Mouse (Mus musculus) neural tube, embryonic 15.5 days (tissue): ENCODE results near the gene Tpx2. TPM values are rescaled to one million over a fixed set of nuclear protein-coding genes. Genes with fewer than 3 reads are reported as not detected.

Experiments
- ATAC-seq: fragments of 200-750 bp; cut with Nextera tagmentation; 2 replicates; pipeline ENCODE4 v1.8.0; 2017; ENCODE audit warnings: mild to moderate bottlenecking, moderate TSS enrichment, moderate library complexity; ENCODE audit not compliant: low FRiP score
- H3K27ac ChIP-seq: fragments of 300-500 bp; sonication (generic); replicated peaks from 2 replicates; pipeline ENCODE4 v1.5.1; 2015; ENCODE audit warnings: mild to moderate bottlenecking, inconsistent platforms
- H3K27me3 ChIP-seq: fragments of 300-500 bp; sonication (generic); replicated peaks from 2 replicates; pipeline ENCODE4 v1.6.1; 2015; ENCODE audit warnings: inconsistent platforms
- H3K36me3 ChIP-seq: fragments of 300-500 bp; sonication (generic); 2 replicates; pipeline ENCODE4 v1.6.1; 2015; ENCODE audit warnings: inconsistent platforms
- H3K4me1 ChIP-seq: fragments of 300-500 bp; sonication (generic); 2 replicates; pipeline ENCODE4 v1.6.1; 2015; ENCODE audit warnings: inconsistent platforms
- H3K4me2 ChIP-seq: fragments of 300-500 bp; sonication (generic); 2 replicates; pipeline ENCODE4 v1.6.1; 2015; ENCODE audit warnings: inconsistent platforms, mild to moderate bottlenecking, moderate library complexity
- H3K4me3 ChIP-seq: fragments of 300-500 bp; sonication (generic); replicated peaks from 2 replicates; pipeline ENCODE4 v1.5.1; 2015; ENCODE audit warnings: mild to moderate bottlenecking, inconsistent platforms
- H3K9ac ChIP-seq: fragments of 300-500 bp; sonication (generic); replicated peaks from 2 replicates; pipeline ENCODE4 v1.6.1; 2015; ENCODE audit warnings: mild to moderate bottlenecking, inconsistent platforms
- H3K9me3 ChIP-seq: fragments of 300-500 bp; sonication (generic); replicated peaks from 2 replicates; pipeline ENCODE4 v1.6.1; 2016; ENCODE audit warnings: inconsistent platforms
- WGBS: fragments of 180-500 bp; shearing (Covaris S2); methylation state at CpG from one replicate; pipeline ENCODE4 v1.1.7; 2015; ENCODE audit warnings: mixed read lengths; 5-methylcytosine and 5-hydroxymethylcytosine counted together
- polyA plus RNA-seq: library from polyadenylated mRNA; unstranded; fragments of >200 nt; fragmentation: Nextera tagmentation; extraction: Ambion mirVana; gene quantifications from 2 replicates; pipeline ENCODE4 v1.2.1, GENCODE M21; 2015

Tpx2 gene
- polyA plus RNA-seq, 1 experiment from 2014 or later = 11.1 TPM

- Histone ChIP-seq H3K27me3 (no peaks in the 10 kb centered on the region), H3K9ac (no peak overlapping the region), H3K9me3 (no peaks in the 10 kb centered on the region), H3K4me2 (no peak overlapping the region), H3K4me3 (no peak overlapping the region), H3K4me1 (no peaks in the 10 kb centered on the region), H3K27ac (no peak overlapping the region), H3K36me3 (no peaks in the 10 kb centered on the region)
- no peak for ATAC-seq
- WGBS = 85% methylated on average over 5 of the region's 5 CpGs
These were observed 76.8 kb downstream of the Tpx2 start for GRCm38 (mm10) chr2:152924543-152924942.

GRCm38 (mm10) chr2:152925189-152925872 lies 77.6 kb downstream of the Tpx2 start:
- H3K27ac ChIP-seq = no peak overlapping the region
- no peaks in the 10 kb centered on the region for H3K27me3 ChIP-seq
- no peaks in the 10 kb centered on the region for H3K36me3 ChIP-seq
- no peak overlapping the region for H3K9ac ChIP-seq
- no peaks in the 10 kb centered on the region for H3K4me1 ChIP-seq
- WGBS = 67% methylated on average over 11 of the region's 11 CpGs
- no peaks in the 10 kb centered on the region for H3K9me3 ChIP-seq
- H3K4me3 ChIP-seq = no peak overlapping the region
- H3K4me2 ChIP-seq = no peak overlapping the region
- no peak for ATAC-seq

DNA sequence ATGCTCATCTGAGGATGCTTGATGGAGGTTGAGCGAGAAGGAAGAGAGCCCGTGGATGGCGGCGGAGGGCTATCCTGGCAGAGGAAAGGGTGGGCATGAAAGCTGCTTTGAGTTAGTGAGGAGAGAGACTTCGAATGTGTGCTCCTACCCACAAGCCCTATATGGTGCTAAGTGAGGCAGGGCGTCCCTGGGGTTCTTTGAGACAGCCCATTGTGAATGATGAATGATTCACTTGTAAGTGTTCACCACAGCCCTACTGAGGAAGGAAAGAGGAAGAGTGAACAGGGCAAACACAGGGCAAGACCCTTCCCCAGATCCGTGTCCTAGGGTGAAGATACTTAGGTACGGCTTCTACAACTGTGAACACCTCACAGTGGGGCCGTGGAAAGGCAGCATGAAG lies 79.1 kb downstream of the Tpx2 start:
- Histone ChIP-seq H3K4me1 (no peaks in the 10 kb centered on the region), H3K27ac (no peak overlapping the region), H3K9ac (no peak overlapping the region), H3K4me2 (no peak overlapping the region), H3K9me3 (no peaks in the 10 kb centered on the region), H3K4me3 (no peak overlapping the region), H3K27me3 (no peaks in the 10 kb centered on the region), H3K36me3 (no peaks in the 10 kb centered on the region)
- 77% methylated on average over 9 of the region's 9 CpGs for WGBS
- ATAC-seq = no peak

- no peaks in the 10 kb centered on the region for H3K4me1 ChIP-seq
- no peak for ATAC-seq
- 72% methylated on average over 5 of the region's 5 CpGs for WGBS
These were observed 79.6 kb downstream of the Tpx2 start for GRCm38 (mm10) chr2:152927371-152927770.

DNA sequence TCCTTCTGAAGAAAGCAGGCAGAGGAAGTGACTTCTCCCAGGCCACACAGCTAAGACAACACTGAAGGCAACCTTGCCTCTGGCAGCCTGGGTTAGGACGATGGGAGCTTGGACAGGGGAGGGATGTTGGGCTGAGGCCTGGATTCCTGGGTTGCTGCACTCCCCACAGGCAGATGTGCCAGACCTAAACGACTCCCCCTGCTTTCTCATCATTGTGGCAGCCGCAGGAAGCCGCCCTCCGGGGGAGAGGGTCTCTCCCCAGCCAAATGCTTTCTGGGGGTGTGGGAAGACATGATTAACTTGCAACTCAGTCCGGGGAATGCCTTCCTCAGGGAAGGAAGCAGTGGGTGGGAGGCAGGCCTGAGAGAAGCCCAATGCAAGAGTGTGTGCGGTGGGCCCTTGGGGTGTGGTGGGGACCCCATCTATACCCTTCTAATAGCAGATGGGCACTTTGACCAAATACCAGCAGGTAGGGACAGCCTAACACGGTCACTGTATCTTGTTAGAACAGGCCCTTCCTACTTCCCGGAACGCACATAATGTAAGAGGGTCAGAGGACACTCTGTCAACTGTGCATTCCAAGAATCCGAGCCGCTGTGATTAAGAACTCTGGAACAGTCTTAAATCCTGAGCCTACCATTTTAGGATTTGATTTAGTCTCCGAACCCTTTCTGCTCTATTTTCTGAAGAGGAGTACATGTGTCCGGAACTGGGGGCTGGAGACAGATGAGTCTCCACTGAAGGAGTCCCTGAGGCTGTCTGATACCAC lies 80.6 kb downstream of the Tpx2 start:
- Histone ChIP-seq H3K4me2 (no peak overlapping the region), H3K36me3 (no peaks in the 10 kb centered on the region), H3K4me1 (no peaks in the 10 kb centered on the region), H3K4me3 (no peak overlapping the region), H3K9ac (no peak overlapping the region), H3K27me3 (no peaks in the 10 kb centered on the region), H3K9me3 (no peaks in the 10 kb centered on the region), H3K27ac (no peak overlapping the region)
- no peak for ATAC-seq
- WGBS = 61% methylated on average over 14 of the region's 14 CpGs

More at GRCm38 (mm10) chr2:152927371-152927770, 79.6 kb downstream of the Tpx2 start:
- Histone ChIP-seq H3K9ac (no peak overlapping the region), H3K36me3 (no peaks in the 10 kb centered on the region), H3K4me3 (no peak overlapping the region), H3K27me3 (no peaks in the 10 kb centered on the region), H3K9me3 (no peaks in the 10 kb centered on the region), H3K4me2 (no peak overlapping the region), H3K27ac (no peak overlapping the region)

DNA sequence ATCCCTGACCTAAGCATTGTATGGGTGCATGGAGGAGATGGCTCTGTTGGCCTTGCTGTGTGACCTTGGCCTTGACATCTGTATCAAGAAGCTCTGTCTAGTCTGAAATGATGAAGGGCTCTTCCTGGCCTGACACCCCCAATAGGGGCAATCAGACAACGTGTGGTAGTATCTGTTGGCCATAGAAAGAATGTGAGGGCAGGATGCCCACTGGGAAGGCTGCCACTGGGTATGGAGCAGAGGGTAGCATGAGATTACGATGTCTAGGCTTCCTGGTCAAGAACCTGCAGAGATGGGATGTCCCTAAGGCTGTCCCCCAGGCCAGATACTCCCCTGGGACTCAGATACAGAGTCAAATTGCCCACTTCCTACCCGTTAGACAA lies 81.2 kb downstream of the Tpx2 start:
- H3K36me3 ChIP-seq = no peaks in the 10 kb centered on the region
- H3K4me2 ChIP-seq = no peak overlapping the region
- no peak overlapping the region for H3K27ac ChIP-seq
- no peaks in the 10 kb centered on the region for H3K27me3 ChIP-seq
- H3K4me3 ChIP-seq = no peak overlapping the region
- H3K9me3 ChIP-seq = no peaks in the 10 kb centered on the region
- H3K9ac ChIP-seq = no peak overlapping the region
- H3K4me1 ChIP-seq = no peaks in the 10 kb centered on the region
- WGBS = 79% methylated on average over 3 of the region's 3 CpGs
- ATAC-seq = no peak

DNA sequence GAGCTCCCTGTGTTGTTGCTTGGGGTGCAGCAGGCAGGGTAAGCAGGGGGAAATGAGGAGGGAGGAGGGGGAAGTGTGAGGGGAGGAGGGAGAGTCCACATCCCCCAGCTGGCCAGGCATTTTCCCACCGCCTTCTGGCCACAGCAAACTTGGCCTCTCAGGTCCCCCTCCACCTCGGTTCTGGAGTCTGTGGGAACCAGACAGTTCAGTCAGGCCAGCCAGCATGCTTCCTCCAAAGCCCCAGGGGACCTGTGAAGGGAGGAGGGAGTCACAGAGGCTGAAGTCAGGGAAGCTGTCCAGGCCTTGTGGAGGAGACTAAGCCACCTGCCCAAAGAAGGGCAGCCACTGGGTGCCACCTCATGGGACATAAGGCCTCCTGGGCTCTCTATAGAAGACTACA lies 82.5 kb downstream of the Tpx2 start:
- H3K27ac ChIP-seq = no peak overlapping the region
- H3K36me3 ChIP-seq = no peaks in the 10 kb centered on the region
- no peak overlapping the region for H3K4me3 ChIP-seq
- no peak overlapping the region for H3K9ac ChIP-seq
- no peak for ATAC-seq
- H3K27me3 ChIP-seq = peaks cover under 1% of the 10 kb centered on the region; the same call in 1 of the 2 replicates
- WGBS = 35% methylated on average over 2 of the region's 2 CpGs
- no peaks in the 10 kb centered on the region for H3K4me1 ChIP-seq
- H3K4me2 ChIP-seq = no peak overlapping the region
- no peaks in the 10 kb centered on the region for H3K9me3 ChIP-seq

- no peak for ATAC-seq
- Histone ChIP-seq H3K36me3 (no peaks in the 10 kb centered on the region), H3K27ac (no peak overlapping the region), H3K9ac (no peak overlapping the region), H3K27me3 (peaks cover 9% of the 10 kb centered on the region; the same call in 1 of the 2 replicates), H3K4me1 (no peaks in the 10 kb centered on the region), H3K9me3 (no peaks in the 10 kb centered on the region), H3K4me3 (peak overlapping the region; percentile 10; the same call in 1 of the 2 replicates), H3K4me2 (no peak overlapping the region)
- WGBS = 74% methylated on average over 12 of the region's 12 CpGs
These were observed 83.8 kb downstream of the Tpx2 start for GRCm38 (mm10) chr2:152931456-152932160.

DNA sequence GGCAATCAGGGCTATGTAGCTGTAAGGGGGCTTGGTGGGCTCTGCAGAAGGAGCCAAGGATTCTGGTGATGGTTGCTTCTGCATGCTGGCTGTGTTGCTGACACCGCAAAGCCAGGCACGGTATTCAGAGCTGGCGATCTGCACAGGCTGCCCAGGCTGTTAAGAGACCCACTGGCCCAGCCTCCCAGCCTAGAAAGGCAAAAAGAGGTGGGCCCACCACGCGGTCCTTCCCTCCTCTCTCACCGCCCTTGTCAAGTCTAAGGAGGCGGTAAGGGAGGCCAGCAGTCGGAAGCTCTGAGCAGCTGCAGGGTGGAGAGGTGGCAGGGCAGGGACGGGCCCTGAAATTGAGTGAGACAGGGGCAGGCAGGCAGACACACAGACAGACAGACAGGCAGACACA lies 85.3 kb downstream of the Tpx2 start, which contains the start of gene Foxs1:
Foxs1 (minus strand) TSS at position 161 of the 400 bp plus-strand sequence.
- no peak for ATAC-seq
- Histone ChIP-seq H3K9ac (no peak within 1 kb of the TSS), H3K27me3 (peaks cover 9% of the 10 kb centered on the region; the same call in 1 of the 2 replicates), H3K4me3 (peak within 1 kb of the TSS; percentile 10; the same call in 1 of the 2 replicates), H3K4me2 (no peak within 1 kb of the TSS), H3K36me3 (no peaks in the 10 kb centered on the region), H3K27ac (no peak within 1 kb of the TSS), H3K4me1 (no peaks in the 10 kb centered on the region), H3K9me3 (no peaks in the 10 kb centered on the region)
- 38% methylated on average over 9 of the region's 9 CpGs for WGBS

DNA sequence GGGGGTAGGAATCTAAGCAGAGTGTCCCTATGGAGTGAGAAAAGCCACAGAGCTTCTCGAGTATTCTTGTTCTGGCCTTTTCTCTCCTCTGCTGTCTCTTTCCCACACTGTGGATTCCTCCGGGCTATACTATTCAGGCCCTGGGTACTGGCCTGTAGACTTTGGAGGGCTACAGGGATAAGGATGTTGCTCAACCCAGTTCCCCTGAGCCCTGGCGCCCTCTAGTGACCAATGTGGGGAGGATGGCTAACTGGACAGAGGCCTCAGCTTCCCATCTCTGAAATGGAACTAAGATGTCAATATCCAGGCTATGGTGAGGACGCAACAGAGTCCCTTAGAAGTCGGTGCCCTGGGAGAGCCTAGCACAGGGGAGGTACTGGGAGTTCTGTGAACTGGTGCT lies 85.8 kb downstream of the Tpx2 start:
- H3K36me3 ChIP-seq = no peaks in the 10 kb centered on the region
- no peak overlapping the region for H3K27ac ChIP-seq
- 36% methylated on average over 5 of the region's 5 CpGs for WGBS
- ATAC-seq = no peak
- H3K4me1 ChIP-seq = no peaks in the 10 kb centered on the region
- H3K9me3 ChIP-seq = no peaks in the 10 kb centered on the region
- H3K4me2 ChIP-seq = no peak overlapping the region
- H3K9ac ChIP-seq = no peak overlapping the region
- H3K27me3 ChIP-seq = peaks cover 9% of the 10 kb centered on the region; the same call in 1 of the 2 replicates
- no peak overlapping the region for H3K4me3 ChIP-seq

- ATAC-seq = no peak
- H3K4me1 ChIP-seq = peaks cover 15% of the 10 kb centered on the region
- no peaks in the 10 kb centered on the region for H3K9me3 ChIP-seq
- WGBS = 11% methylated on average over 4 of the region's 4 CpGs
- no peaks in the 10 kb centered on the region for H3K36me3 ChIP-seq
- no peak overlapping the region for H3K4me2 ChIP-seq
- no peak overlapping the region for H3K27ac ChIP-seq
- no peak overlapping the region for H3K4me3 ChIP-seq
- H3K27me3 ChIP-seq = peaks cover 53% of the 10 kb centered on the region
- no peak overlapping the region for H3K9ac ChIP-seq
These were observed 92.1 kb downstream of the Tpx2 start for GRCm38 (mm10) chr2:152939846-152940245.
